Mouse (Mus musculus) monocyte, adult 2 months (primary cell): ENCODE data around the gene Gcc2.
"Not testable (repeated sequence)": the region's sequence is repeated elsewhere in the genome, so short reads cannot be mapped to it uniquely, and the experiment has no call there.

Source experiments
- DNase-seq, 2 experiments: peaks; one replicate each; pipeline ENCODE4 v3.0.0; 2022; ENCODE audit warnings: low spot score in 2 of 2, low read depth in 1 of 2

Gene Gcc2

GRCm38 (mm10) chr10:58231779-58232640 is 23.3 kb upstream of the Gcc2 start:
- peak in 1 of 2 experiments; percentile 77 for DNase-seq

- not testable (repeated sequence) for DNase-seq
Observed at GRCm38 (mm10) chr10:58232641-58232969, 22.7 kb upstream of the Gcc2 start, which contains the start of gene Duxf3. Gene Duxf3 (minus strand): TSS chr10:58232675.

- peak in 1 of 2 experiments; percentile 43 for DNase-seq
Observed at GRCm38 (mm10) chr10:58233054-58233739, 22.1 kb upstream of the Gcc2 start.

GRCm38 (mm10) chr10:58233740-58234121 is 21.6 kb upstream of the Gcc2 start:
- not testable (repeated sequence) for DNase-seq

GRCm38 (mm10) chr10:58234985-58235384 is 20.3 kb upstream of the Gcc2 start:
- DNase-seq: peak in 1 of 2 experiments; percentile 44

GRCm38 (mm10) chr10:58236613-58237012 is 18.7 kb upstream of the Gcc2 start, which contains the start of gene Gm4981:
Gene Gm4981 (minus strand): TSS chr10:58236701.
- DNase-seq: no peak

- peak in 1 of 2 experiments; percentile 64 for DNase-seq
Observed at GRCm38 (mm10) chr10:58238984-58239740, 16.1 kb upstream of the Gcc2 start.

GRCm38 (mm10) chr10:58249535-58249934 is 5.8 kb upstream of the Gcc2 start:
- DNase-seq: no peak

GRCm38 (mm10) chr10:58254635-58255175 is 592 bp upstream of the Gcc2 start:
- no peak for DNase-seq

- no peak for DNase-seq
Observed at GRCm38 (mm10) chr10:58255954-58256353, 657 bp downstream of the Gcc2 start.

GRCm38 (mm10) chr10:58258466-58258865 is 3.2 kb downstream of the Gcc2 start:
- DNase-seq: no peak

GRCm38 (mm10) chr10:58282238-58282637 is 26.9 kb downstream of the Gcc2 start:
- no peak for DNase-seq

GRCm38 (mm10) chr10:58290742-58291141 is 35.4 kb downstream of the Gcc2 start:
- DNase-seq: no peak

GRCm38 (mm10) chr10:58294246-58294645 is 38.9 kb downstream of the Gcc2 start:
- DNase-seq: no peak

- DNase-seq: no peak
Observed at GRCm38 (mm10) chr10:58295605-58296004, 40.3 kb downstream of the Gcc2 start.

- no peak for DNase-seq
Observed at GRCm38 (mm10) chr10:58304996-58305395, 49.7 kb downstream of the Gcc2 start.

- no peak for DNase-seq
Observed at GRCm38 (mm10) chr10:58306897-58307296, 51.6 kb downstream of the Gcc2 start.

- no peak for DNase-seq
Observed at GRCm38 (mm10) chr10:58310791-58311190, 55.5 kb downstream of the Gcc2 start.

GRCm38 (mm10) chr10:58312887-58313286 is 57.6 kb downstream of the Gcc2 start:
- DNase-seq: no peak

- DNase-seq: no peak
Observed at GRCm38 (mm10) chr10:58320881-58321280, 65.6 kb downstream of the Gcc2 start.

- DNase-seq: no peak
Observed at GRCm38 (mm10) chr10:58322361-58323027, 67.2 kb downstream of the Gcc2 start.
